Mouse (Mus musculus) Patski (cell line): ENCODE results near the gene Ddah1. TPM values are rescaled to one million over a fixed set of nuclear protein-coding genes. Genes with fewer than 3 reads are reported as not detected.

Experiments used
- ATAC-seq: fragments of 100-300 bp; one replicate; pipeline ENCODE4 v1.8.0; 2021
- CTCF ChIA-PET: fragments of 350-600 bp; sonication (Branson Sonifier 250); formaldehyde crosslinking; loops from one replicate; lab custom pipeline; 2022; ENCODE audit warnings: inconsistent platforms; lab: Charles Lee
- POLR2A ChIA-PET: fragments of 350-600 bp; sonication (Branson Sonifier 250); formaldehyde crosslinking; loops from one replicate; lab custom pipeline; 2022; ENCODE audit warnings: antibody characterized with exemption, inconsistent platforms; lab: Charles Lee
- DNase-seq: peaks from one replicate; pipeline ENCODE4 v3.0.0-alpha.2; 2011; ENCODE audit warnings: low read depth, low spot score
- H3K27me3 ChIP-seq: fragments of 371-371 bp; one replicate; pipeline ENCODE4 v1.5.1; 2021
- CTCF ChIP-seq: fragments of 100-300 bp; IDR thresholded peaks from one replicate; pipeline ENCODE4 v1.5.1; 2021
- in situ Hi-C: fragments of 300-500 bp; cut with MboI; formaldehyde crosslinking; loops from 3 replicates; pipeline ENCODE4 v1.11.1; 2018; ENCODE audit warnings: low pct_unique_long_range_greater_than_20kb, mixed read lengths
- polyA plus RNA-seq: library from polyadenylated mRNA; unstranded; gene quantifications from one replicate; pipeline ENCODE4 v1.2.3, GENCODE M21; 2021

The Ddah1 gene
- polyA plus RNA-seq, 1 experiment from 2014 or later, result 138 TPM

- no peak for ATAC-seq
- CTCF ChIA-PET, result interaction anchor here (1.2 to 3.2 kb wide), 5 partner anchors 9 to 157 kb away, joined by 3 to 22 read pairs (median 3); no protein-coding TSS in a partner anchor
- POLR2A ChIA-PET, result interaction anchor here (0.9 kb wide), 1 partner anchor 33 kb away, joined by 3 read pairs; no protein-coding TSS in a partner anchor
Measured at GRCm38 (mm10) chr3:145739904-145740303, 18.6 kb upstream of the Ddah1 start.

GRCm38 (mm10) chr3:145743050-145743449, 15.4 kb upstream of the Ddah1 start:
- ATAC-seq (no peak), DNase-seq (no peak)
- no peak for TF ChIP-seq CTCF
- CTCF ChIA-PET, result interaction anchor here (1.1 kb wide), 1 partner anchor 11 kb away, joined by 3 read pairs; no protein-coding TSS in a partner anchor
- POLR2A ChIA-PET, result no interaction called here
- in situ Hi-C loops, result no loop called here
- no peaks in the 10 kb centered on the region for H3K27me3 ChIP-seq

More at GRCm38 (mm10) chr3:145739904-145740303, 18.6 kb upstream of the Ddah1 start:
- TF ChIP-seq CTCF, result no peak
- H3K27me3 ChIP-seq, result no peaks in the 10 kb centered on the region
- DNase-seq, result no peak
- in situ Hi-C loops, result loop anchor here (10.0 kb wide), 1 partner anchor 325 kb away; no protein-coding TSS in a partner anchor

- POLR2A ChIA-PET, result no interaction called here
- no peak for DNase-seq
- TF ChIP-seq CTCF, result no peak
- H3K27me3 ChIP-seq, result no peaks in the 10 kb centered on the region
- CTCF ChIA-PET, result interaction anchor here (1.1 kb wide), 1 partner anchor 11 kb away, joined by 3 read pairs; no protein-coding TSS in a partner anchor
- in situ Hi-C loops, result no loop called here
- no peak for ATAC-seq
Measured at GRCm38 (mm10) chr3:145743476-145744027, 14.9 kb upstream of the Ddah1 start.

GRCm38 (mm10) chr3:145748626-145749025, 9.8 kb upstream of the Ddah1 start:
- no peak for ATAC-seq
- DNase-seq, result no peak
- in situ Hi-C loops, result no loop called here
- H3K27me3 ChIP-seq, result no peaks in the 10 kb centered on the region
- no peak for TF ChIP-seq CTCF
- ChIA-PET POLR2A (interaction anchor here (0.9 kb wide), 1 partner anchor 11 kb away, joined by 3 read pairs; no protein-coding TSS in a partner anchor), CTCF (interaction anchor here (1.0 to 1.2 kb wide), 2 partner anchors 8 to 19 kb away, joined by 3 read pairs; no protein-coding TSS in a partner anchor)

GRCm38 (mm10) chr3:145756457-145756856, 2.0 kb upstream of the Ddah1 start:
- in situ Hi-C loops, result loop anchor here (10.0 kb wide), 1 partner anchor 172 kb away; no protein-coding TSS in a partner anchor
- no peak for DNase-seq
- CTCF ChIA-PET, result interaction anchor here (1.6 kb wide), 1 partner anchor 73 kb away, joined by 3 read pairs; no protein-coding TSS in a partner anchor
- H3K27me3 ChIP-seq, result no peaks in the 10 kb centered on the region
- no peak for TF ChIP-seq CTCF
- POLR2A ChIA-PET, result no interaction called here
- no peak for ATAC-seq

GRCm38 (mm10) chr3:145757177-145757576, 1.3 kb upstream of the Ddah1 start:
- no peaks in the 10 kb centered on the region for H3K27me3 ChIP-seq
- in situ Hi-C loops, result loop anchor here (10.0 kb wide), 1 partner anchor 172 kb away; no protein-coding TSS in a partner anchor
- ATAC-seq, result no peak
- TF ChIP-seq CTCF, result no peak
- no peak for DNase-seq
- ChIA-PET POLR2A (interaction anchor here (1.1 kb wide), 1 partner anchor 108 kb away, joined by 3 read pairs; the partner anchor contains the start of gene Ccn1), CTCF (interaction anchor here (1.1 to 1.6 kb wide), 3 partner anchors 18 to 72 kb away, joined by 3 to 4 read pairs (median 3); no protein-coding TSS in a partner anchor)

- no peaks in the 10 kb centered on the region for H3K27me3 ChIP-seq
- ATAC-seq (no peak), DNase-seq (no peak)
- TF ChIP-seq CTCF, result no peak
- ChIA-PET CTCF (interaction anchor here (1.1 to 1.6 kb wide), 6 partner anchors 11 to 145 kb away, joined by 3 to 4 read pairs (median 3); no protein-coding TSS in a partner anchor), POLR2A (interaction anchor here (0.6 to 3.2 kb wide), 6 partner anchors 12 to 128 kb away, joined by 3 to 27 read pairs (median 4); partner anchors contain the start of gene Ccn1)
- in situ Hi-C loops, result loop anchor here (10.0 kb wide), 1 partner anchor 173 kb away; no protein-coding TSS in a partner anchor
Measured at GRCm38 (mm10) chr3:145757844-145758243, 631 bp upstream of the Ddah1 start.

- ATAC-seq (peak; percentile 40), DNase-seq (no peak)
- no peaks in the 10 kb centered on the region for H3K27me3 ChIP-seq
- ChIA-PET CTCF (interaction anchor here (0.9 to 2.5 kb wide), 7 partner anchors 9 to 143 kb away, joined by 3 to 6 read pairs (median 3); no protein-coding TSS in a partner anchor), POLR2A (interaction anchor here (0.6 to 3.2 kb wide), 11 partner anchors 9 to 180 kb away, joined by 3 to 27 read pairs (median 3); partner anchors contain the start of gene Ccn1)
- TF ChIP-seq CTCF, result no peak
- in situ Hi-C loops, result loop anchor here (5.0 to 10.0 kb wide), 2 partner anchors 128 to 175 kb away; no protein-coding TSS in a partner anchor
Measured at GRCm38 (mm10) chr3:145759379-145760209, 1.1 kb downstream of the Ddah1 start.

- DNase-seq (no peak), ATAC-seq (no peak)
- CTCF ChIA-PET, result interaction anchor here (0.9 to 2.5 kb wide), 5 partner anchors 12 to 139 kb away, joined by 3 to 6 read pairs (median 3); no protein-coding TSS in a partner anchor
- in situ Hi-C loops, result loop anchor here (5.0 kb wide), 1 partner anchor 127 kb away; no protein-coding TSS in a partner anchor
- TF ChIP-seq CTCF, result no peak
- POLR2A ChIA-PET, result interaction anchor here (0.6 to 3.2 kb wide), 5 partner anchors 21 to 139 kb away, joined by 3 to 27 read pairs (median 3); partner anchors contain the start of gene Ccn1
- H3K27me3 ChIP-seq, result no peaks in the 10 kb centered on the region
Measured at GRCm38 (mm10) chr3:145760547-145760946, 2.1 kb downstream of the Ddah1 start.
